Mouse (Mus musculus) mesoderm, embryonic 11.5 days (tissue): ENCODE measurements around the gene Ifit3b.
"Not testable (repeated sequence)": the region's sequence is repeated elsewhere in the genome, so short reads cannot be mapped to it uniquely, and the experiment has no call there.

Source experiments
- DNase-seq: peaks from one replicate; pipeline ENCODE4 v3.0.0-alpha.2; 2012; ENCODE audit warnings: low read depth, low spot score

Gene Ifit3b

GRCm38 (mm10) chr19:34605472-34605871, 2.3 kb upstream of the Ifit3b start:
- DNase-seq: no peak

- DNase-seq: not testable (repeated sequence)
These were observed 2.3 kb downstream of the Ifit3b start for GRCm38 (mm10) chr19:34610118-34610517.

- DNase-seq: not testable (repeated sequence)
These were observed 4.7 kb downstream of the Ifit3b start for GRCm38 (mm10) chr19:34612243-34613001.

GRCm38 (mm10) chr19:34620871-34621270, 13.1 kb downstream of the Ifit3b start:
- no peak for DNase-seq

- no peak for DNase-seq
These were observed 16.0 kb downstream of the Ifit3b start for GRCm38 (mm10) chr19:34623781-34624180.

- no peak for DNase-seq
These were observed 16.9 kb downstream of the Ifit3b start for GRCm38 (mm10) chr19:34624663-34625062.

GRCm38 (mm10) chr19:34627496-34627895, 19.7 kb downstream of the Ifit3b start:
- DNase-seq: no peak

- no peak for DNase-seq
These were observed 23.7 kb downstream of the Ifit3b start for GRCm38 (mm10) chr19:34631487-34631886.

- no peak for DNase-seq
These were observed 25.7 kb downstream of the Ifit3b start for GRCm38 (mm10) chr19:34633484-34633883.

- DNase-seq: peak; percentile 73
These were observed 29.3 kb downstream of the Ifit3b start for GRCm38 (mm10) chr19:34636933-34637557.

- DNase-seq: no peak
These were observed 32.9 kb downstream of the Ifit3b start, which contains the start of the genes Ifit1bl2 and Ifit1 for GRCm38 (mm10) chr19:34640623-34641022. Gene Ifit1bl2 (minus strand): TSS chr19:34640743. Gene Ifit1 (plus strand): TSS chr19:34640871.

GRCm38 (mm10) chr19:34642616-34643015, 34.8 kb downstream of the Ifit3b start:
- no peak for DNase-seq

- not testable (repeated sequence) for DNase-seq
These were observed 39.9 kb downstream of the Ifit3b start for GRCm38 (mm10) chr19:34647630-34648029.

- no peak for DNase-seq
These were observed 42.5 kb downstream of the Ifit3b start for GRCm38 (mm10) chr19:34650276-34650675.

GRCm38 (mm10) chr19:34650997-34651396, 43.2 kb downstream of the Ifit3b start:
- DNase-seq: no peak

- DNase-seq: no peak
These were observed 47.5 kb downstream of the Ifit3b start for GRCm38 (mm10) chr19:34655227-34655805.

GRCm38 (mm10) chr19:34656511-34657298, 48.9 kb downstream of the Ifit3b start:
- peak; percentile 7 for DNase-seq

GRCm38 (mm10) chr19:34662067-34662507, 54.3 kb downstream of the Ifit3b start:
- peak; percentile 74 for DNase-seq

- no peak for DNase-seq
These were observed 55.0 kb downstream of the Ifit3b start for GRCm38 (mm10) chr19:34662740-34663139.
